Mouse (Mus musculus) adipocyte (in vitro differentiated cells): Measurements from ENCODE around the gene 1700020L24Rik.

Source experiments
- DNase-seq: peaks from one replicate; pipeline ENCODE4 v3.0.0-alpha.2; 2016; ENCODE audit warnings: low spot score

The 1700020L24Rik gene

GRCm38 (mm10) chr11:83437377-83437776, at the start of gene 1700020L24Rik:
Gene 1700020L24Rik (plus strand): TSS chr11:83437677.
- DNase-seq, result no peak

- no peak for DNase-seq
Measured at GRCm38 (mm10) chr11:83393062-83393461, 44.4 kb upstream of the 1700020L24Rik start.

GRCm38 (mm10) chr11:83394802-83395439, 42.6 kb upstream of the 1700020L24Rik start:
- DNase-seq, result no peak

- DNase-seq, result peak; percentile 75
Measured at GRCm38 (mm10) chr11:83397626-83398025, 39.9 kb upstream of the 1700020L24Rik start.

GRCm38 (mm10) chr11:83398724-83399123, 38.8 kb upstream of the 1700020L24Rik start:
- no peak for DNase-seq

GRCm38 (mm10) chr11:83403787-83404186, 33.7 kb upstream of the 1700020L24Rik start:
- DNase-seq, result no peak

- DNase-seq, result no peak
Measured at GRCm38 (mm10) chr11:83406391-83406790, 31.1 kb upstream of the 1700020L24Rik start.

- DNase-seq, result no peak
Measured at GRCm38 (mm10) chr11:83408242-83408641, 29.2 kb upstream of the 1700020L24Rik start.

- DNase-seq, result no peak
Measured at GRCm38 (mm10) chr11:83409087-83409754, 28.3 kb upstream of the 1700020L24Rik start, which contains the start of gene Rasl10b. Gene Rasl10b (plus strand): TSS chr11:83409137.

- DNase-seq, result no peak
Measured at GRCm38 (mm10) chr11:83409792-83410291, 27.6 kb upstream of the 1700020L24Rik start.

GRCm38 (mm10) chr11:83410510-83410909, 27.0 kb upstream of the 1700020L24Rik start:
- DNase-seq, result no peak

- DNase-seq, result peak; percentile 62
Measured at GRCm38 (mm10) chr11:83417080-83417479, 20.4 kb upstream of the 1700020L24Rik start.

GRCm38 (mm10) chr11:83417708-83418107, 19.8 kb upstream of the 1700020L24Rik start:
- DNase-seq, result no peak

GRCm38 (mm10) chr11:83418566-83418965, 18.9 kb upstream of the 1700020L24Rik start:
- DNase-seq, result no peak

- no peak for DNase-seq
Measured at GRCm38 (mm10) chr11:83420338-83420737, 17.1 kb upstream of the 1700020L24Rik start.

- peak; percentile 79 for DNase-seq
Measured at GRCm38 (mm10) chr11:83421305-83421704, 16.2 kb upstream of the 1700020L24Rik start.

GRCm38 (mm10) chr11:83424681-83425080, 12.8 kb upstream of the 1700020L24Rik start:
- DNase-seq, result peak; percentile 79

GRCm38 (mm10) chr11:83426964-83427363, 10.5 kb upstream of the 1700020L24Rik start:
- DNase-seq, result no peak

GRCm38 (mm10) chr11:83429355-83429754, 8.1 kb upstream of the 1700020L24Rik start, which contains the start of gene Gas2l2:
Gene Gas2l2 (minus strand): TSS chr11:83429455.
- no peak for DNase-seq

GRCm38 (mm10) chr11:83432533-83432932, 4.9 kb upstream of the 1700020L24Rik start:
- DNase-seq, result no peak

GRCm38 (mm10) chr11:83439426-83440060, 2.1 kb downstream of the 1700020L24Rik start:
- DNase-seq, result peak; percentile 28
